Comparison of ENCODE assay signal across 20 mouse cellular contexts in the genomic region with DNA sequence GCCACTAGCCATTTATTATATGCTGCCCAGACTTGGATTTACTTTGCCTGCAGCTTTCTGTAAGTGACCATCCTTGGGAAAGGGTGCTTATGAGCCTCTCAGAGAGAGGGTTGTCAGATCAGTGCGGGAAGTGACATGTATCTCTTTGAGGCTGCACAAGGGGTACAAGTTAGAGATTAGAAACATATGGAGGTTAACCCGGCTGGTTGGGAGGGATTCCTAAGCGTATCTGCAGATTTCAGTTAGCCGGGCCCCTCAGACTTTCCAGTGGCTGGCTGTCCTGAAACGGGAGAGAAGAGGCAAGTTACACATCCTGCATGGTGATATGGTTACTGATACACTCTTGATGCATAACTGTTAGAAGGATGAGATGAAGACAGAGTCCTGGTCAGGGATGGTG.
DNase-seq lines count a peak whose midpoint lies in the region; ATAC-seq lines count a peak whose summit lies in the region.
"Had no signal": no experiment of that assay in that cellular context is flagged by ENCODE, and none has a peak within 500 bp of the region (broad histone marks: within the 10 kb centered on the region; RNA-seq: fewer than 3 reads in every experiment).

No protein-coding gene starts in this region.

- 7% methylated on average over 5 of the region's 5 CpGs for WGBS in limb, embryonic 12.5 days
- 19% methylated on average over 5 of the region's 5 CpGs for WGBS in limb, embryonic 10.5 days
- WGBS in embryonic facial prominence, embryonic 11.5 days: 20% methylated on average over 5 of the region's 5 CpGs
- 12% methylated on average over 5 of the region's 5 CpGs for WGBS in liver, embryonic 13.5 days (ENCODE audit: insufficient replicate concordance)

- no peak for DNase-seq in limb, embryonic 10.5 days (ENCODE audit: low spot score)
- peak; percentile 54 for DNase-seq in embryonic facial prominence, embryonic 11.5 days (ENCODE audit: low spot score)
- peak; percentile 28 for DNase-seq in liver, embryonic 13.5 days
- DNase-seq in cerebellum, adult 8-10 months: no peak
- DNase-seq in thymus, postnatal 0 days (ENCODE audit: low spot score): no peak
- no peak for DNase-seq in right cerebral cortex, postnatal 4 days
- DNase-seq: adrenal gland, postnatal 14 days; B cell, adult 2 months; cerebellum, adult 11 months; cerebellum, adult 2 months; cerebellum, postnatal 14 days; gastrocnemius, postnatal 25 days had no signal

- H3K9ac ChIP-seq in limb, embryonic 12.5 days (replicated peaks): no peak overlapping the region
- no peak overlapping the region for H3K9ac ChIP-seq in embryonic facial prominence, embryonic 11.5 days (replicated peaks; ENCODE audit: low read length)
- H3K9ac ChIP-seq in liver, embryonic 13.5 days: 0 out of 2 replicates have a peak overlapping the region, but pooled peaks have one; percentile 52
- H3K9ac ChIP-seq: forebrain, embryonic 15.5 days; heart, embryonic 12.5 days; heart, embryonic 15.5 days; hindbrain, embryonic 13.5 days had no signal

- peak overlapping the region; percentile 41; the same call in 1 of the 2 replicates for H3K27ac ChIP-seq in limb, embryonic 12.5 days
- no peak overlapping the region for H3K27ac ChIP-seq in limb, embryonic 10.5 days
- H3K27ac ChIP-seq in embryonic facial prominence, embryonic 11.5 days (replicated peaks; ENCODE audit: low read depth, low read length): no peak overlapping the region
- H3K27ac ChIP-seq in liver, embryonic 13.5 days: peak overlapping the region; percentile 74
- H3K27ac ChIP-seq: forebrain, embryonic 15.5 days; heart, embryonic 15.5 days; hindbrain, embryonic 10.5 days; hindbrain, embryonic 13.5 days had no signal

- no peak overlapping the region for H3K4me3 ChIP-seq in limb, embryonic 12.5 days (replicated peaks)
- no peak overlapping the region for H3K4me3 ChIP-seq in limb, embryonic 10.5 days
- no peak overlapping the region for H3K4me3 ChIP-seq in embryonic facial prominence, embryonic 11.5 days (ENCODE audit: low read depth, low read length)
- H3K4me3 ChIP-seq in liver, embryonic 13.5 days (replicated peaks): no peak overlapping the region
- H3K4me3 ChIP-seq: forebrain, embryonic 15.5 days; heart, embryonic 12.5 days; heart, embryonic 15.5 days; hindbrain, embryonic 10.5 days; hindbrain, embryonic 13.5 days had no signal

- peaks cover 8% of the 10 kb centered on the region; the same call in 1 of the 2 replicates for H3K36me3 ChIP-seq in limb, embryonic 12.5 days
- peaks cover 14% of the 10 kb centered on the region for H3K36me3 ChIP-seq in limb, embryonic 10.5 days
- no peaks in the 10 kb centered on the region for H3K36me3 ChIP-seq in embryonic facial prominence, embryonic 11.5 days (replicated peaks; ENCODE audit: control insufficient read depth, insufficient read depth, low read depth, low read length)
- H3K36me3 ChIP-seq in liver, embryonic 13.5 days: no peaks in the 10 kb centered on the region
- H3K36me3 ChIP-seq: forebrain, embryonic 15.5 days; G1E; heart, embryonic 15.5 days; hindbrain, embryonic 13.5 days had no signal

- H3K9me3 ChIP-seq in limb, embryonic 12.5 days: no peaks in the 10 kb centered on the region
- H3K9me3 ChIP-seq in limb, embryonic 10.5 days (replicated peaks): no peaks in the 10 kb centered on the region
- no peaks in the 10 kb centered on the region for H3K9me3 ChIP-seq in embryonic facial prominence, embryonic 11.5 days (replicated peaks; ENCODE audit: control insufficient read depth, low read length)
- H3K9me3 ChIP-seq in liver, embryonic 13.5 days (replicated peaks): no peaks in the 10 kb centered on the region
- H3K9me3 ChIP-seq: forebrain, embryonic 15.5 days; heart, embryonic 12.5 days; heart, embryonic 15.5 days; hindbrain, embryonic 10.5 days; hindbrain, embryonic 13.5 days had no signal

- no peak for ATAC-seq in limb, embryonic 12.5 days (ENCODE audit: insufficient number of reproducible peaks, insufficient read depth, low FRiP score, low TSS enrichment, low read depth)
- ATAC-seq in embryonic facial prominence, embryonic 11.5 days (replicated peaks; ENCODE audit: insufficient number of reproducible peaks, low FRiP score, low TSS enrichment, low read depth): no peak
- peak; percentile 64 for ATAC-seq in liver, embryonic 13.5 days (ENCODE audit: low read depth)
- ATAC-seq: forebrain, embryonic 15.5 days; hindbrain, embryonic 16.5 days had no signal

- no peaks in the 10 kb centered on the region for H3K27me3 ChIP-seq in limb, embryonic 12.5 days
- H3K27me3 ChIP-seq in limb, embryonic 10.5 days (ENCODE audit: low read depth, poor library complexity, severe bottlenecking): no peaks in the 10 kb centered on the region
- H3K27me3 ChIP-seq in embryonic facial prominence, embryonic 11.5 days (ENCODE audit: control insufficient read depth, insufficient read depth, low read length): no peaks in the 10 kb centered on the region
- H3K27me3 ChIP-seq in liver, embryonic 13.5 days: peaks cover 59% of the 10 kb centered on the region
- H3K27me3 ChIP-seq: forebrain, embryonic 15.5 days; heart, embryonic 12.5 days; heart, embryonic 15.5 days; hindbrain, embryonic 13.5 days had no signal

- H3K4me1 ChIP-seq in limb, embryonic 12.5 days (replicated peaks): peaks cover 69% of the 10 kb centered on the region
- H3K4me1 ChIP-seq in limb, embryonic 10.5 days: peaks cover 63% of the 10 kb centered on the region
- H3K4me1 ChIP-seq in embryonic facial prominence, embryonic 11.5 days (ENCODE audit: control insufficient read depth, insufficient read depth, low read length): peaks cover 11% of the 10 kb centered on the region
- H3K4me1 ChIP-seq in liver, embryonic 13.5 days (replicated peaks): peaks cover 59% of the 10 kb centered on the region

- no peak overlapping the region for H3K4me2 ChIP-seq in limb, embryonic 12.5 days
- no peak overlapping the region for H3K4me2 ChIP-seq in embryonic facial prominence, embryonic 11.5 days (ENCODE audit: low read depth, low read length)
- peak overlapping the region; percentile 66 for H3K4me2 ChIP-seq in liver, embryonic 13.5 days
- H3K4me2 ChIP-seq: forebrain, embryonic 15.5 days; heart, embryonic 12.5 days; heart, embryonic 15.5 days; hindbrain, embryonic 13.5 days had no signal

Comparison
In these comparisons a context has a peak if more than half of its experiments do, and no peak if none do; other contexts are left out.
1. H3K27ac ChIP-seq: peak in limb, embryonic 12.5 days (single experiment) and liver, embryonic 13.5 days (single experiment); none in limb, embryonic 10.5 days (single experiment) and embryonic facial prominence, embryonic 11.5 days (single experiment).
2. DNase-seq: peak in embryonic facial prominence, embryonic 11.5 days (single experiment) and liver, embryonic 13.5 days (single experiment); none in limb, embryonic 10.5 days (single experiment), cerebellum, adult 8-10 months (single experiment), thymus, postnatal 0 days (single experiment) and right cerebral cortex, postnatal 4 days (single experiment).